Mouse (Mus musculus) cerebellum, postnatal 36 days (tissue): ENCODE results near the gene Slc38a4.

Experiments
- DNase-seq, 2 experiments: peaks; one replicate each; pipeline ENCODE4 v3.0.0; 2021 to 2022; ENCODE audit warnings: mixed read lengths in 2 of 2

Slc38a4 gene

GRCm38 (mm10) chr15:97055794-97056193 is at the start of gene Slc38a4:
TSS of gene Slc38a4 (minus strand) at chr15:97055956.
- no peak for DNase-seq

- DNase-seq, result no peak
Observed at GRCm38 (mm10) chr15:97104889-97105391, 49.2 kb upstream of the Slc38a4 start.

GRCm38 (mm10) chr15:97104048-97104447 is 48.3 kb upstream of the Slc38a4 start:
- DNase-seq, result no peak

GRCm38 (mm10) chr15:97102811-97103210 is 47.1 kb upstream of the Slc38a4 start:
- DNase-seq, result no peak

- no peak for DNase-seq
Observed at GRCm38 (mm10) chr15:97102181-97102580, 46.4 kb upstream of the Slc38a4 start.

GRCm38 (mm10) chr15:97099101-97099500 is 43.3 kb upstream of the Slc38a4 start:
- no peak for DNase-seq

- DNase-seq, result no peak
Observed at GRCm38 (mm10) chr15:97097548-97097947, 41.8 kb upstream of the Slc38a4 start.

- no peak for DNase-seq
Observed at GRCm38 (mm10) chr15:97089526-97089925, 33.8 kb upstream of the Slc38a4 start.

- no peak for DNase-seq
Observed at GRCm38 (mm10) chr15:97085833-97086232, 30.1 kb upstream of the Slc38a4 start.

GRCm38 (mm10) chr15:97077665-97078064 is 21.9 kb upstream of the Slc38a4 start:
- DNase-seq, result no peak

GRCm38 (mm10) chr15:97076092-97076491 is 20.3 kb upstream of the Slc38a4 start:
- DNase-seq, result no peak

- no peak for DNase-seq
Observed at GRCm38 (mm10) chr15:97075240-97075639, 19.5 kb upstream of the Slc38a4 start.

- no peak for DNase-seq
Observed at GRCm38 (mm10) chr15:97072859-97073826, 17.4 kb upstream of the Slc38a4 start.

- no peak for DNase-seq
Observed at GRCm38 (mm10) chr15:97067340-97068136, 11.8 kb upstream of the Slc38a4 start.

- DNase-seq, result no peak
Observed at GRCm38 (mm10) chr15:97066937-97067336, 11.2 kb upstream of the Slc38a4 start.

- DNase-seq, result no peak
Observed at GRCm38 (mm10) chr15:97063211-97063610, 7.5 kb upstream of the Slc38a4 start.

GRCm38 (mm10) chr15:97060973-97061372 is 5.2 kb upstream of the Slc38a4 start:
- DNase-seq, result no peak

- no peak for DNase-seq
Observed at GRCm38 (mm10) chr15:97060571-97060970, 4.8 kb upstream of the Slc38a4 start.

- no peak for DNase-seq
Observed at GRCm38 (mm10) chr15:97060102-97060501, 4.3 kb upstream of the Slc38a4 start.

GRCm38 (mm10) chr15:97059071-97060041 is 3.6 kb upstream of the Slc38a4 start:
- DNase-seq, result no peak

GRCm38 (mm10) chr15:97054767-97055489 is 828 bp downstream of the Slc38a4 start:
- DNase-seq, result no peak
